Mouse (Mus musculus): ENCODE results near the gene Eif2b3. TPM values are rescaled to one million over a fixed set of nuclear protein-coding genes. Genes with fewer than 3 reads are reported as not detected.

Eif2b3 gene
- polyA plus RNA-seq, 1 experiment from 2014 or later = 46.3 TPM

DNA sequence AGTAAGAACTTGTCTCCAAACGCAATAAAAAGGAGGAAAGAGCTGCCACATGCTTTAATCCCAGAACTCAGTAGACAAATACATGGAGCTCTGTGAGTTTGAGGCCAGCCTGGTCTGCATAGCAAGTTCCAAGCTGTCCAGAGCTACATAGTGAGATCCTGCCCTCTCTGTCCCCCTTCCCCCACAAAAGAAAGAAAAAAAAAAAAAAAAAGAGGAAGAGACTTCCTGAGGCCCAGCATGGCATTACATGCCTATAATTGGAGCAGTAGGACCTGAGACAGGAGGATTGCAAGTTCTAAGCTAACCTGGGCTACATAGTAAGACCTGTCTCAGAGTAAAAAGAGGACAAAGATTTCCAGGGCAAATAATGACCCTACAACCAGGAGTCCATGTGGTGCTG lies 50.4 kb downstream of the Eif2b3 start:
- Histone ChIP-seq H3K27ac (no peak overlapping the region), H3K9ac (no peak overlapping the region), H3K27me3 (no peaks in the 10 kb centered on the region), H3K9me3 (no peaks in the 10 kb centered on the region), H3K4me2 (no peak overlapping the region), H3K36me3 (peaks cover 89% of the 10 kb centered on the region), H3K4me1 (replicated peaks) (no peaks in the 10 kb centered on the region), H3K4me3 (no peak overlapping the region)
- 92% methylated on average over 1 of the region's 1 CpGs for WGBS
- no peak for ATAC-seq (ENCODE audit: low FRiP score)

DNA sequence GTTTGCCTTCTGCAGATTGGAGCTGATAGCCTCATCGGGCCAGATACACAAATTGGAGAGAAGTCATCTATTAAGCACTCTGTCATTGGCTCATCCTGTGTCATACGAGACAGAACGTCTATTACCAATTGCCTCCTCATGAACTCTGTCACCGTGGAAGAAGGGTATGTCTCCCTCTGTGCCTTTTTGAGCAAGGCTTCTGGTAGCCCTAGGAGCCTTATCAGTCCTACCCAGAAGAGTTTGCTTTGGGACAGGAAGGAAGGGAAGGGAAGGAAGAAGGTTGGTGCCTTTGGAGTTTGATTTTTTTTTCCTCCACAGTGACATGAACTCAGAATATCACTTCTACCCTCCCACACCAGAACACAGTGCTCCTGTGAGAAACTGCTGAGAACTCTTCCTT lies 51.4 kb downstream of the Eif2b3 start:
- H3K27ac ChIP-seq = no peak overlapping the region
- 90% methylated on average over 4 of the region's 4 CpGs for WGBS
- H3K4me2 ChIP-seq = no peak overlapping the region
- H3K4me1 ChIP-seq (replicated peaks) = no peaks in the 10 kb centered on the region
- H3K9me3 ChIP-seq = no peaks in the 10 kb centered on the region
- no peak overlapping the region for H3K9ac ChIP-seq
- no peaks in the 10 kb centered on the region for H3K27me3 ChIP-seq
- ATAC-seq (ENCODE audit: low FRiP score) = no peak
- no peak overlapping the region for H3K4me3 ChIP-seq
- peaks cover 91% of the 10 kb centered on the region for H3K36me3 ChIP-seq

DNA sequence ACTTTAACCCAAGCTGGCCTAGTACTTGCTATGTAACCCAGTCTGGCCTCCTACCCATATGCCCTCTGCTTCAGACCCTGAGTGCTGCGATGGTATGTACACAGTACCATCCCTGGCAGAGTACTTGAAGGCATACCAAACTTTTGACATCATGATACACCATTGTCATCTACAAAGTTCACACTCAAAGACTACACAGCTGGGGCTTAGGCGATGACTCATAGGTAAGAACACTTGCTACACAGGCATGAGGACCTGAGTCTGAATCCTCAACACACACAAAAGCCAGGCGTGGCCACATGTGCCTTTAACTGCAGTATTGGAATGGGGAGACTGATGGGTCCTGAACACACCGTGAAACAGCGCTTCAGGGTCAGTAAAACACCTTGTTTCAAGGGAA lies 52.0 kb downstream of the Eif2b3 start:
- H3K9ac ChIP-seq = no peak overlapping the region
- H3K4me2 ChIP-seq = no peak overlapping the region
- H3K4me1 ChIP-seq (replicated peaks) = no peaks in the 10 kb centered on the region
- H3K9me3 ChIP-seq = no peaks in the 10 kb centered on the region
- no peak overlapping the region for H3K4me3 ChIP-seq
- no peak overlapping the region for H3K27ac ChIP-seq
- ATAC-seq (ENCODE audit: low FRiP score) = no peak
- 96% methylated on average over 5 of the region's 5 CpGs for WGBS
- H3K36me3 ChIP-seq = peaks cover 93% of the 10 kb centered on the region
- H3K27me3 ChIP-seq = no peaks in the 10 kb centered on the region

DNA sequence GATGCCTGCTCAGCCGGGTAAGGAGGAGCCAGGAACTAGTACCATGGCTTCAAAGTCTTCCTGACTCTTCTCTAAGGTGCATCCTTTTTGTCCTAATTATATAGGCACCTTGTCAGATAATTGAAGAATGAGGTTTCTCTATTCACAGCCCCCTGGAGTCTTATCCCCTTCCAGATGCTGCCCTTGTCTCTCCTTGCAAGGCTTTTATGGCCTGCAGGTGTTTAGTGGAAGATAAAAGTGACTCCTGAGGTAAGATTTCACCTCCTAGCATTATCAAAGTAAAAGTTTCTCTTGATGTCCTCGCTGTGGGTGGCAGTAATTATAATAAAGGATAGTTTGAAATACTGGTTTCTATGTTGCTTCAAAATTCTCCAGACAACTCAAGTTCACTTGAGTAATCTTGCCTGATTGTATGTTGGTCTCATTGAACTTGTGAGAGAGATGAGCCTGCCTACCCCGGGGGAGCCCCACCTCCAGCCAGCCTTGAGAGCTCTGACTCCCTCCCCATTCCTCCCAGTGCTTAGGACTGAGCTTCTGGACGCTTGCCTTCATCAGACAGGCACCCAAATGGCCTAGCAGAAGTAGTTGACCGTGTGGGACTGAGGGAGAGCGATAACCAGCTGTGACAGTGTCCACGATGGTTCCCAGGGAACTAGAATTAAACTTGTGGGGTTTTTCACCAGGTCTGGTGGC lies 68.9 kb downstream of the Eif2b3 start:
- H3K27ac ChIP-seq = no peak overlapping the region
- H3K9ac ChIP-seq = no peak overlapping the region
- WGBS = 79% methylated on average over 7 of the region's 7 CpGs
- no peaks in the 10 kb centered on the region for H3K4me1 ChIP-seq (replicated peaks)
- H3K4me3 ChIP-seq = no peak overlapping the region
- no peak for ATAC-seq (ENCODE audit: low FRiP score)
- no peaks in the 10 kb centered on the region for H3K27me3 ChIP-seq
- no peak overlapping the region for H3K4me2 ChIP-seq
- no peaks in the 10 kb centered on the region for H3K9me3 ChIP-seq
- H3K36me3 ChIP-seq = peaks cover 28% of the 10 kb centered on the region

DNA sequence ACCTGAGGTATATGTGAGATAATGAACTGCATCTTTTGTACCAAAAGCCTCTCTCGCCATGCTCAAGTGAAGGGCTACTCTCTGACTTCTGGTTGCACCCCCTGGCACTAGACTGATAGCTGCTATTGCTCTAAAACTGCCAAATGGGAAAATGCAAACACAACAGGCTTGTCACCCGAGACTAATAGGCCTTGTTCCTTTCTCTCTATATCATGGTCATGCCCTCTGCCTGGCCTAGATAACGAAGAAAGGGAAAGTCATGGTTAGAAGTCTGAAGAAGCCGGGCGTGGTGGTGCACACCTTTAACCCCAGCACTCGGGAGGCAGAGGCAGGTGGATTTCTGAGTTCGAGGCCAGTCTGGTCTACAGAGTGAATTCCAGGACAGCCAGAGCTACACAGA lies 71.4 kb downstream of the Eif2b3 start:
- Histone ChIP-seq H3K36me3 (peaks cover 20% of the 10 kb centered on the region), H3K4me3 (no peak overlapping the region), H3K4me1 (replicated peaks) (peaks cover 4% of the 10 kb centered on the region), H3K9me3 (no peaks in the 10 kb centered on the region), H3K9ac (no peak overlapping the region), H3K27me3 (peaks cover 9% of the 10 kb centered on the region), H3K4me2 (no peak overlapping the region), H3K27ac (no peak overlapping the region)
- 76% methylated on average over 7 of the region's 7 CpGs for WGBS
- ATAC-seq (ENCODE audit: low FRiP score) = no peak

DNA sequence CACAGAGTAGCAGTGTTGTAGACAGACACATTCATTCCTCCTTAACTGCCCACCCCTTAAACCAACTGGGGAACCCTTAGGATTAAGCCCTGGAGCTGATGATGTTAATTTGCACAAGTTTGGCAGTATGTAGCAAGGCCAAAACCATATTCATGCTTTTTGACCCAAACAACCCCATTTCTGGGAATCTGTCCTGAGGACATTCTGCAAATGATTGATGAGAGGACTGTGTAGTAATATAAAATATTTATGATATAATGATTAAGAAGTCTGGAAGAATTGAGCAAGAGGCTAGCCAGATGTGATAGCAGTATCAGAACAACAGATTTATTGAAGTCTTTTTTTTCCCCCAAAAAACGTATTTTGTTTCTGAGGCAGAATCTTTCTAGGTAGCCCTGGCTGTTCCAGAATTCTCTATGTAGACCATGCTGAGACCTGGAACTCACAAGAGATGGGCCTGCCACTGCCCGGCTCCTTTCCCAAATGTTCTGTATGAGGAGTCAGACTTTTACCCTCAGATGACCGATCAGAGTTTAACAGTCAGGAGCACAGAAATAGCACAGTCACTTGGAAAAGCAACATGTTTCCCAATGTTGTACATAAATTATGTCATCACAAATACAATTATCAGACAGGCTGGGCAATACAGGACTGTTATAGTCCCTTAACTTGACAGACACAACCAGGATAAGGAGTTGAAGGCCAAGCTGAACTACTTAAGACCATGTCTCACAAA lies 75.6 kb downstream of the Eif2b3 start:
- no peak for ATAC-seq (ENCODE audit: low FRiP score)
- Histone ChIP-seq H3K4me3 (no peak overlapping the region), H3K9ac (no peak overlapping the region), H3K4me1 (replicated peaks) (peaks cover 35% of the 10 kb centered on the region), H3K36me3 (no peaks in the 10 kb centered on the region), H3K9me3 (no peaks in the 10 kb centered on the region), H3K4me2 (no peak overlapping the region), H3K27ac (no peak overlapping the region), H3K27me3 (peaks cover 15% of the 10 kb centered on the region)
- WGBS = 81% methylated on average over 3 of the region's 3 CpGs

DNA sequence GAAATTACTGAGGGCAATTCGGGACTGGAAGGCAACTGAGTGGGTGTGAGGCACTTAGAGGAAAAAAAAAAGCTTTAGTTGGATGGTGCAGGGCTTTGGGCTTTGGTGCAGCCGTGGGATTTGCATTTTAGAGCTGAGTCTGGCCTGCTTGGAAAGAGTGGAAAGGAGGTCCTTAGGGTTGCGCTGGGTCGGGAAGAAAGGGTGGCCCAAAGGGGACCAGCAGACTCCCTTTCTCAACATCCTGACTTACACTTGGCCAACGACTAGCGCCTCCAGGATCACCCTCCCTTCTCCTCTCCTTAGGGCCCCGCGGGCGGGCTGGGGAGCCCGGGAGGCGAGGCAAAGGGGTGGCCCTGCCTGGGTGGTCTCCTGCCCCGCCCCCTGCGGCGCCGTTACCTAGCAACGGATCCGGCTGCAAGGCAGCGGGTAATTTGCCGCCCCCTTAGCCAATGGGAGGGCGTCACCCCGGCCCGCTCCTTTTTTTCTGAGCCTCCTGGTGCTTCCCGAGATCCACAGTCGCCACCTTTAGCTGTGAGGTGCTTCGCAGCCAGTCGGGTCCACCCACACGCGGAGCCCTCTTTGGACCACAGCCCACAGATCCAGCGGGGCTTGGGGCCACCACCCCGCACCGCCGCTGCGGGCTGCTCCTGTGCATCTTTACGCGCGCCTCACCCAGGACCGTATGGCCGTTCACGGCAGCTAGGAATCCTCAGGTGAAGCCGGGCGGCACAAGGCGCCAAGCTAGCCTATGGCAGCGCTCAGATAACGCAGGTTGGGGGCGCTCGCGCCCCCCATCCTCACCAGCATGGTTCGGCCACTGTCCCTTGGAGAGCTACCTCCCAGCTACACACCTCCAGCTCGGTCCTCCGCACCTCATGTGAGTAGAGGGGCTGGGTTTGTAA lies 76.6 kb downstream of the Eif2b3 start, which contains the start of gene Ptch2:
Gene Ptch2 (plus strand): TSS at position 525 of the 902 bp plus-strand sequence.
- peaks cover 35% of the 10 kb centered on the region for H3K4me1 ChIP-seq (replicated peaks)
- H3K4me2 ChIP-seq = peak within 1 kb of the TSS; percentile 92
- under 1% methylated on average over 46 of the region's 50 CpGs for WGBS
- H3K27ac ChIP-seq = peak within 1 kb of the TSS; percentile 81
- H3K4me3 ChIP-seq = peak within 1 kb of the TSS; percentile 66
- peaks cover 15% of the 10 kb centered on the region for H3K27me3 ChIP-seq
- peak; percentile 83 for ATAC-seq (ENCODE audit: low FRiP score)
- no peaks in the 10 kb centered on the region for H3K9me3 ChIP-seq
- peaks cover 5% of the 10 kb centered on the region; the same call in 1 of the 2 replicates for H3K36me3 ChIP-seq
- peak within 1 kb of the TSS; percentile 84 for H3K9ac ChIP-seq

DNA sequence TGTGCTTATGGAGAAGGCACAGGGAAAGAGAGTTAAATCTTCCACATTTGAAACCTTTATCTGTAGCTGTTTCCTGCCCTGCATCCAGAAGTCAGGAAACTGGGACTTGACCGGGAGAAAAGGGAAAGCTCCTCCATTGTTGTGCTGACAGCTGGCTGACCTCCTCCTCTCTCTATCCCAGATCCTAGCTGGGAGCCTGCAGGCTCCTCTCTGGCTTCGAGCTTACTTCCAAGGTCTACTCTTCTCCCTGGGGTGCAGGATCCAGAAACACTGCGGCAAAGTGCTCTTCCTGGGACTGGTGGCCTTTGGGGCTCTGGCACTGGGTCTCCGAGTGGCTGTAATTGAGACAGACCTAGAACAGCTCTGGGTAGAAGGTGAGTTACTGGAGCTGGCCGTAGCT lies 77.5 kb downstream of the Eif2b3 start:
- H3K27me3 ChIP-seq = peaks cover 15% of the 10 kb centered on the region
- no peak for ATAC-seq (ENCODE audit: low FRiP score)
- peaks cover 38% of the 10 kb centered on the region for H3K4me1 ChIP-seq (replicated peaks)
- H3K36me3 ChIP-seq = peaks cover 6% of the 10 kb centered on the region; the same call in 1 of the 2 replicates
- H3K4me2 ChIP-seq = peak overlapping the region; percentile 92
- no peaks in the 10 kb centered on the region for H3K9me3 ChIP-seq
- H3K4me3 ChIP-seq = peak overlapping the region; percentile 66
- peak overlapping the region; percentile 2; the same call in 1 of the 2 replicates for H3K27ac ChIP-seq
- H3K9ac ChIP-seq = peak overlapping the region; percentile 84
- 6% methylated on average over 5 of the region's 5 CpGs for WGBS

DNA sequence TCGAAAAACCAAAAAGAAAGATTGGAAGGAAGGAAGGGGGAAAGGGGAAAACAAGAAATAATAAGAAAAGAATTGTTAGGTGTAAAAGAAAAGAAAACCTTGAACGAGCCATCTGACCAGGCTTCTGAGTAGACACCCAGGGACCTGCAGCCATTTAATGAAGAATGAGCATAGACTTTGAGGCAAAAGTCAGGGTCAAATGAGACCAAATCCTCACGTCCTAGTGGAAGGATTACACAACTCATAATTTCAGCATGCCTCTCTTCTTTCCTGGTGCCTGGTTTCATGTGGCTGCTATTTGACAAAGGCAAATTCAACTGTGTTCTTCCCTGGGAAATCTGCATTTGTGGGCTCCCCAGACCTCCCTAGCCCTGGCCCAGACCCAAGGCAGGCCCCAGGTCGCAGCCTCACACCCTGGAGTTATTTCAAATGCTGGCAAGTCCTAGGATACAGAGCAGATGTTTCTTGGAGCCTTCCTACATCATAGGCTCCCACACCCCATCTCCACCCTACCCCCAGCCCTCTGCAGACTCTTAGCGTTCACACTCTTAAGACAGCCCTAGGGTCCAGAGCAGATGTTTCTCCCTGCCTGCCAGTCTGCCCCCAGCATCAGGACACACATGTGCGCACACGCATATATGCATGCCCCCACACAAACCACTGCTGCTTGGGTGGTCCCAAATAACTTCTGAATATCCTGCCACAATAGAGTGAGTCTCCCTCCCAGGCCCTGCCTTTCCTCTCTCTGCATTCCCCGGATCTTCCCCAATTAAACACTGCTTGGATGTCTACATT lies 79.0 kb downstream of the Eif2b3 start:
- H3K4me2 ChIP-seq = peak overlapping the region; percentile 92
- H3K36me3 ChIP-seq = peaks cover 6% of the 10 kb centered on the region; the same call in 1 of the 2 replicates
- no peak overlapping the region for H3K27ac ChIP-seq
- H3K9me3 ChIP-seq = no peaks in the 10 kb centered on the region
- H3K27me3 ChIP-seq = peaks cover 15% of the 10 kb centered on the region
- peaks cover 38% of the 10 kb centered on the region for H3K4me1 ChIP-seq (replicated peaks)
- peak overlapping the region; percentile 66 for H3K4me3 ChIP-seq
- ATAC-seq (ENCODE audit: low FRiP score) = no peak
- H3K9ac ChIP-seq = peak overlapping the region; percentile 24
- WGBS = 65% methylated on average over 8 of the region's 8 CpGs

DNA sequence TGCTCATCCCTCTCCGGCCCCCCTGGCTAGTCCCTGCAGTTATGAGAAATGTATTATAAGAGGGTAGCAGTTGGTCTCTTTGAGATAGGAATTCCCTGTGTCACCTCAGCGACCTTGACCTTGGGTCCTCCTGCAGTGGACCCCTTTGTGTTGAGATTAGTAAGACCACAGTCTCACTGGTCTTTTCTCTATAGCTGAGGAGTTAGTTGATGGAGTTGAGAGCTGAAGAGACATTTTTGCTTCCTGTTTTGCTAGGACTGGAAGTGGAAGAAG lies 79.5 kb downstream of the Eif2b3 start:
- Histone ChIP-seq H3K27ac (no peak overlapping the region), H3K4me3 (no peak overlapping the region), H3K9ac (no peak overlapping the region), H3K27me3 (peaks cover 15% of the 10 kb centered on the region), H3K36me3 (peaks cover 6% of the 10 kb centered on the region; the same call in 1 of the 2 replicates), H3K9me3 (no peaks in the 10 kb centered on the region), H3K4me1 (replicated peaks) (peaks cover 38% of the 10 kb centered on the region), H3K4me2 (peak overlapping the region; percentile 92; the same call in 1 of the 2 replicates)
- ATAC-seq (ENCODE audit: low FRiP score) = no peak
- 79% methylated on average over 2 of the region's 2 CpGs for WGBS

DNA sequence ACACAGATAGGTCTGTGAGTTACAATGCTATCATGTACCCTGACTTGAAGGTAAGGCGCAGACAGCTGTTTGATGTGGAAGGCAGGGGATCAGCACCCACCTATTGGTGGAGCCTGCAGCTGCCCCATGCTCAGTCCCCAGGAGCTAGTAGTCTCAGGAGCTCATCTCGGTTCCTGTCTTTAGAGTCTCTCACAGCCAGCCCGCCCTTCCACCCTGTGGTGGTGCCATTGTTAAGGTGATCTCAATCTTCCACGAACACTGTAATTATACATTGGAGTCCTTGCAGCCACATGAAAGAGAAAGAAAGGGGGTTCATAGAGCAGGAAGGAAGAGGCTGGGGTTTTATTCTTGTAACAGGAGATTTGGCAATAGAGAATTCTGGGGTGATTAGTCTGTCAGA lies 80.8 kb downstream of the Eif2b3 start:
- H3K27me3 ChIP-seq = peaks cover 7% of the 10 kb centered on the region; the same call in 1 of the 2 replicates
- peaks cover 12% of the 10 kb centered on the region for H3K36me3 ChIP-seq
- no peaks in the 10 kb centered on the region for H3K9me3 ChIP-seq
- no peak overlapping the region for H3K9ac ChIP-seq
- no peak overlapping the region for H3K27ac ChIP-seq
- no peak for ATAC-seq (ENCODE audit: low FRiP score)
- H3K4me3 ChIP-seq = no peak overlapping the region
- peaks cover 40% of the 10 kb centered on the region for H3K4me1 ChIP-seq (replicated peaks)
- WGBS = 68% methylated on average over 4 of the region's 4 CpGs
- no peak overlapping the region for H3K4me2 ChIP-seq

Data from hindbrain, embryonic 13.5 days (tissue).